Mouse (Mus musculus): Measurements from ENCODE around the gene Tmem221.
A peak's percentile ranks its signal among the peaks of the same experiment; 100 is the strongest.

Gene Tmem221

DNA sequence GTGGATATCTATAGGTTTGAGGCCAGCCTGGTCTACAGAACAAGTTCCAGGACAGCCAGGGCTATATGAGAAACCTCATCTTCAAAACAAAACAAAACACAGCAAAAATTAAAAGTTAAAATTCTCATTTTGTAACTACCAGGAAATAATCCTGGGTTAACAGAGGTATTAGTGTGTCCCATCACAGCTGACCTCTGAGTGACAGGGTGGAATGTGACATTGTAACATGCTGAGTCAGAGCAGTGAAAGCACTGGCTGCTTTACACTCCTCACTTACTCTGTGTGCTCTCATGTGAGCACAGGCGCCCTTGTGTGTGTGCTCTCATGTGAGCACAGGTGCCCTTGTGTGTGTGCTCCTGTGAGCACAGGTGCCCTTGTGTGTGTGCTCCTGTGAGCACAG, 16.3 kb upstream of the Tmem221 start:
- no peak for DNase-seq

- DNase-seq: no peak
These were observed 15.8 kb upstream of the Tmem221 start for GRCm38 (mm10) chr8:71574426-71574825.

GRCm38 (mm10) chr8:71572847-71573633, 14.4 kb upstream of the Tmem221 start:
- peak; percentile 69 for DNase-seq

DNA sequence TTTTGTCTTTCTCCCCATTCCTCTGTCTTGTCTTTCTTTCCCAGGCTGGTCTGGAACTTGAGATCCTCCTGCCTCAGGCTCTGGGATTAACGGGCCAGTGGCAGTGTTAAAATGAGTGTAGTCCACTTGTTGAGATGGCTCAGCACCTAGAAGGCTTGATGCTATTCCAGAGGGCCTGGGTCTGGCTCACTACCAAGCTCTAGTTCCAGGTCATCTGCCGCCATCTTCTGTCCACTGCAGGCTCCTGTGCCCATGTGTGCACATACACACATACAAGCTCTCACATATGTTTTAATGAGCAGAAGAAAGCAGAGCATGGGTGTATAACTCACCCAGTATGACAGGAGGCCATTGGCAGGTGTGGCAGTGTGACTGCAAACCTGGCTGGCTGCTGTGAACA, 13.4 kb upstream of the Tmem221 start:
- DNase-seq: no peak

DNA sequence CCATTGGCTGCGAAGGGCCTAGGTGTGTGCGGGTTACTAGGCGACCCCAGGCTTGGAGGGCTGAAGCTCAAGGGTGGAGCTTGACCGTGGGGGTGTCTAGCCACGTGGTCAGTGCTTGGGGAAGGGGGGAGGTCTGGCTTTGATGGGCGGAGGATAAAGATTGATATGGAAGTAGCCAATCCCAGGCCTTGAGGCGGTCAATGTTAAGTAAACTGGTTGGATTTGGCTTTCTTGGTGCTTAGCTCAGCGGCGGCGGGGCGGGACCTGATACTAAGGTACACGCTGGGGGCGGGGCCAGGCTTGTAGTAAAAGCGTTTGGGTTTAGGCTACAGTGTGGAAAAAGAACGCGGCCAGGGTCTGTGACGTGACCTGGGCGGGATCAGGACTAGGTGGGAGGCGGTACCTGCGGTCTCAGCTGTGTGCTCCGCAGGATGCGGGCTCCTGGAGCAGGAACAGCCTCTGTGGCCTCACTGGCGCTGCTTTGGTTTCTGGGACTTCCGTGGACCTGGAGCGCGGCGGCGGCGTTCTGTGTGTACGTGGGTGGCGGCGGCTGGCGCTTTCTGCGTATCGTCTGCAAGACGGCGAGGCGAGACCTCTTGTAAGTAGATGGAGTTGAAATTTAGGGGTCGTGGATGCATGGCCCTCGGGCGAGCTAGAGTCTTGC, 11.8 kb upstream of the Tmem221 start:
- peak; percentile 99 for DNase-seq

GRCm38 (mm10) chr8:71569366-71570290, 11.0 kb upstream of the Tmem221 start:
- DNase-seq: peak; percentile 99

DNA sequence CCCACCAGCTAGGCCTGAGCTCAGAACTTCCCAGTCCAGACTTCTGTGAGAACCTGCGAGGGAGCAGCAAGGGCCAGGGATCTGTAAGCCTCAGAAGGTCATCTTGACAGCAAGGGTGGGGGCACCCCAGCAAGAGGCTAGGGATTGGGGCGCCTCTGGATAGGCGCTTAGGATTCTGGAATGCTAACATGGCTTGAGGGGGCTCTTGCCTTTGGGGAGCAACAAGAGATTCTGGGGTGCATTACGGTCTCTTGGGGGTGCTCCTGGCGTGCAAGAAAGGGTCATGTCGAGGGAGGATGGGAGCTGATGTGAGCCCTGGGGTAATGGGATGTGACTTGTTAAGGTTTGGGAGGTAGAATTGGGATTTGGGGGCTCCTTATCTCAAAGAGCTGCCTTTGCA, 10.3 kb upstream of the Tmem221 start:
- DNase-seq: no peak

DNA sequence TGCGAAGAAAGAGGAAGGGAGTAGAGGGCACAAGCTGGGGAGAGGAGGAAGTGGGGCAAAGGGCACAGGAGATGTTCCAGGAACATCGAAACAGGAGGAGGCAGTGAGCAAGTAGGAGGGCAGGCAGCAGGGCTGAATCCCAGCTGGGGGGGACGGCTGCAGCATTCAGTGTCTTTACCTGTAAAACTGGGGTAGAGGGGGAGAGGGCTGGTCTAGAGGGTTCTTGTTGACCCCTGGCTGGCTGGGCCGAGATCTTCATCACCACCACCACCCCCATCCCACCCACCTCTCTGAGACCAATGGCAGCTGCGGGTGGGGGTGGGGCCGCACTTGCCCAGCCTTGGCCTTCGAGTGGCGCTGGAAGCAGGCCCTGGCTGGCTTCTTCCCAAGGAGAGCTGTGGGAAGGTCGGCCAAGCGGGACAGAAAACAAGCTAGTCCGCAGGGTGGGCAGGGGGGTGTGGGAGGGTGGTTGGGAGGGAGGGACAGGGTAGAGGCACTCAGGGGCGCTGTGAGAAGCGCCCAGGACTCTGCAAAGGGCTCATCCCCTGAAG, 9.8 kb upstream of the Tmem221 start, which contains the start of gene Slc27a1:
Gene Slc27a1, plus strand, starts transcription at position 496 of the 551 bp plus-strand sequence.
- DNase-seq: peak; percentile 81

DNA sequence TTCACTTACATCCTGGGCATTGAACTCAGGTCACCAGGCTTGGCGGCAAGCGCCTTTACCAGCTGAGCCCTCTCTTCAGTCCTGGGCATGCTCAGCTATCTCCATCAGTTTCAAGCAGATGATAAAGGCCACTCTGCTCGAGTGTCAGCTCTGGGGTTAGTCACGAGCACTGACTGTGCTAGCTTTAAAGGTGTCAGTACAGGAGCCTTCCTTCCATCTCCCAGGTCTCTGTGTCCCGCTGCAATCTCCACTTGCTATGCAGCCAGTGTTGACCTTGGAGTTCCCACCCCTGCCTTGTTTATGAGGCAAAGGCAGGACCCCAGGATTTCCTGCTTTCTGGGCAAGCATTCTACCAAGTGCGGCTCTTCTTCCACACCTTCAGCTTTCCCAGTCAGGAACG, 8.9 kb upstream of the Tmem221 start:
- DNase-seq: no peak

- DNase-seq: no peak
These were observed 7.8 kb upstream of the Tmem221 start, which contains the start of gene Nxnl1 for GRCm38 (mm10) chr8:71566501-71566900. TSS of gene Nxnl1 (minus strand) at chr8:71566601.

DNA sequence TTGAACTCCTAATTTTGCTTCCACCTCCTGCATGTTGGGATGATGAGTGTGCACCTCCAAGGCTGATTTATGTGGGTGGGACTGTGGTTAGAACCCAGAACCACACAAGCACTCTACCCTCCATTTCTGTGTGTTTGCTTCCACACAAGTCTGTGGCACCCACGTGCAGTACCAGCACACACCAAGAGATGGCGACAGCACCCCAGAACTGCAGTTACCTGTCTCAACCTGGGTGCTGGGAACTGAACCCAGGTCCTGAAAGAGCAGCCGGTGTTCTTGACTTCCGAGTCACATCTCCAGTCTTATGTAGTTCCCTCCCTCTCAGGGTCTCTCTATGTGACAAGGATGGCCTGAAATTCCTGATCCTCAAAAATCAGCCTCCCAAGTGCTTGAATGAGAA, 5.3 kb upstream of the Tmem221 start:
- DNase-seq: peak; percentile 40

- peak; percentile 80 for DNase-seq
These were observed 4.1 kb upstream of the Tmem221 start for GRCm38 (mm10) chr8:71562751-71563150.

- DNase-seq: no peak
These were observed 2.7 kb upstream of the Tmem221 start for GRCm38 (mm10) chr8:71561401-71561800.

- no peak for DNase-seq
These were observed 2.1 kb upstream of the Tmem221 start for GRCm38 (mm10) chr8:71560765-71561164.

DNA sequence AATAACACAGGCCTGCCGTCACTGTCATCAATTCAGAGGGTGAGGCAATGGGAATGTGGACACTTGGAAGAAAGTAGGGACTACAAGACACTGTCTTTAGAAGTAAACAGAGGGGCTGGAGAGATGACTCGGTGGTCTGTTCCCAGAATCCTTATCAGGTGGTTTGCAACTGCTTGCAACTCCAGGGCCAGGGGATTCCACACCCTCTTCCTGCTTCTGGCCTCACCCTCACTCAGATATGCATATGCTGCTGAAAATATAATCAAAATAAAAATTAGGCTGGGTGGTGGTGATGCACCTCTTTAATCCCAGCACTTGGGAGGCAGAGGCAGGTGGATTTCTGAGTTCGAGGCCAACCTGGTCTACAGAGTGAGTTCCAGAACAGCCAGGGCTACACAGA, 1.4 kb upstream of the Tmem221 start:
- no peak for DNase-seq

- DNase-seq: no peak
These were observed 453 bp upstream of the Tmem221 start for GRCm38 (mm10) chr8:71558958-71559690.

DNA sequence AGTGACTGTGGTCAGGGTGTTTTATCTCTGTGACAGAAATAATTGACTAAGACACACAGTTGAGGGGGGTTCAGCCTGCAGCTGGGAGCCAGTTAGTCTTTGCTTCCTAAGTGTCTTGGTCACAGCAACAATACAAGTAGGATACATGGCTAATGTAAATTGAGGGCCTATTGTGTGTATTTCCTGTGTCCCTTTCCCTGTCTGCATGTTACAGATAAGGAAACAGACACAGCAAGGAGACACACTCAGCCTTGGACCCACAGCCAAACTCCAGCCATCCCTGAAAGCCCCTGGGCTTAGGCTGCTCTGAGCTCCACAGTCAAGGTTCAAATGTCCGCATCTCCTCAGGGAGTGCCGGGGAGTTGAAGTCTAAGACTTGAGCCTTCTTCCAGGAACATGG, 4.0 kb downstream of the Tmem221 start:
- DNase-seq: no peak

- no peak for DNase-seq
These were observed 4.7 kb downstream of the Tmem221 start for GRCm38 (mm10) chr8:71554001-71554400.

- DNase-seq: no peak
These were observed 5.9 kb downstream of the Tmem221 start for GRCm38 (mm10) chr8:71552770-71553169.

DNA sequence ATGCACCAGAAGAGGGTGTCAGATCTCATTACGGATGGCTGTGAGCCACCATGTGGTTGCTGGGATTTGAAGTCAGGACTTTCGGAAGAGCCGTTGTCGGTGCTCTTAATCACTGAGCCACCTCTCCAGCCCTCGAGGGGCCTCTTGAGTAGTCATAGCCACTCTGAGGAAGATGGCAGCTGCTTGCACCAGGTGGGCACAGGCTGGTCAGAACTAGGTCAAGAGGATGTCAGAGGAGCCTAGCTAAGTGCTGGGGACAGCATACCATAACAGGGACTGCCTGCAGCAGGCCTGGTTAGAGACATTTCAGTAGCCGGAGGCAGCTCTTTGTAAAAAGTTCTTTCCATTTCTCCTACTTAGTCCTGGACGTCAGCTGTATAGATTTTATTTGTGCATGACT, 7.9 kb downstream of the Tmem221 start:
- DNase-seq: no peak

GRCm38 (mm10) chr8:71547590-71547989, 11.1 kb downstream of the Tmem221 start:
- DNase-seq: no peak

DNA sequence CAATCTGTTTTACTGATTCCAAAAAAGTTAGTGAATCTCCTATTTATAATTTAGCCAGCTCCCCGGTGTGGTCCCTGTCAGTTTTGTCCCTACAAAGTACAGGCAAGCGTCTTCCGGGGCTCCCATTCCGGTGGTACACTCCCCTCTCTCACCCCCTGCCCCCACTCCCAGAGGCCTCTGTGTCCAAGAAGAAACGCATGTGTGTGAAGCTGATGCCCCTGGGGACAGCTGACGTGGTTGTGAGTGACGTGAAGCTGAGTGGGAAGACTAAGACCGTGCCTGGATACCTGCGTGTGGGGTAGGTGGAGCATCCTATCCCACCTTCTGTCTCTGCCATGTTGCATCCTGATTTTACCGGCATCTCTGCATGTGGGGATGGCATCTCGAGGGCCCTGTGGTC, 13.6 kb downstream of the Tmem221 start:
- DNase-seq: no peak

Measured in cerebellum, adult 9-10 months (tissue).